In the genomic region with DNA sequence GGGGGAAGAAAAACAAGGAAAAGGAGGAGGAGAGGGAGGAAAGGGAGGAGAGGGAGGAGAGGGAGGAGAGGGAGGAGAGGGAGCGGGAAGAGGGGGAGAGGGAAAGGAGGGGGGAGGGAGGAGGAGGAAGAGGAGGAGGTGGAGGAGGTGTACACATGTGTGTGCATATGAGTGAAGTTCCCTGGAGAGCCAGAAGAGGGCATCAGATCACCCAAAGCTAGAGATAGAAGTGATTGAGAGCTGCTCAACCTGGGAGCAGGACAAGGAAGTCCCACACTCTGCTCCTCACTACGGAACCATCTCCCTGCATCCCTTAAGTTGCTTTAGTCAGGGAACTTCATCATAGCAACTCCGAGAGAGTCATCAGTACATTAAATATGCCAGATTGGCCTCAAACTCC, we compare ENCODE assay signal across 10 mouse cellular contexts.
DNase-seq lines count a peak whose midpoint lies in the region; ATAC-seq and TF ChIP-seq lines count a peak whose summit lies in the region.
"Had no signal": no experiment of that assay in that cellular context is flagged by ENCODE, and none has a peak within 500 bp of the region (broad histone marks: within the 10 kb centered on the region; RNA-seq: fewer than 3 reads in every experiment).

No protein-coding gene starts in this region.

- H3K4me3 ChIP-seq in kidney, embryonic 14.5 days (ENCODE audit: low read length), result no peak overlapping the region
- no peak overlapping the region for H3K4me3 ChIP-seq in ES-Bruce4 (ENCODE audit: low read depth, low read length)
- H3K4me3 ChIP-seq: embryonic facial prominence, embryonic 12.5 days had no signal

- H3K36me3 ChIP-seq in kidney, embryonic 14.5 days (ENCODE audit: control insufficient read depth, insufficient read depth, low read length), result no peaks in the 10 kb centered on the region
- H3K36me3 ChIP-seq in ES-Bruce4 (ENCODE audit: control insufficient read depth, insufficient read depth, low read length, poor library complexity, severe bottlenecking), result no peaks in the 10 kb centered on the region
- H3K36me3 ChIP-seq: embryonic facial prominence, embryonic 12.5 days had no signal

- H3K9ac ChIP-seq in kidney, embryonic 14.5 days (ENCODE audit: low read depth, low read length), result no peak overlapping the region
- H3K9ac ChIP-seq in ES-Bruce4 (ENCODE audit: low read depth, poor library complexity, severe bottlenecking), result no peak overlapping the region
- H3K9ac ChIP-seq: embryonic facial prominence, embryonic 12.5 days had no signal

- H3K9me3 ChIP-seq in kidney, embryonic 14.5 days (ENCODE audit: control insufficient read depth, low read length), result no peaks in the 10 kb centered on the region
- H3K9me3 ChIP-seq in ES-Bruce4 (replicated peaks; ENCODE audit: control insufficient read depth, insufficient read depth, low read length, poor library complexity, severe bottlenecking), result no peaks in the 10 kb centered on the region
- H3K9me3 ChIP-seq: embryonic facial prominence, embryonic 12.5 days had no signal

- ATAC-seq in kidney, embryonic 14.5 days (ENCODE audit: low FRiP score, low TSS enrichment), result no peak
- peak; percentile 63 for ATAC-seq in granulocyte monocyte progenitor cell, adult 5-6 weeks (replicated peaks; ENCODE audit: poor library complexity, severe bottlenecking)
- ATAC-seq: inflammation-experienced regulatory T-cells, adult 6 months had no signal

- peaks cover 5% of the 10 kb centered on the region for H3K27me3 ChIP-seq in kidney, embryonic 14.5 days (ENCODE audit: control insufficient read depth, insufficient read depth, low read length)
- no peaks in the 10 kb centered on the region for H3K27me3 ChIP-seq in ES-Bruce4 (ENCODE audit: control insufficient read depth, insufficient read depth, low read length, poor library complexity, severe bottlenecking)
- H3K27me3 ChIP-seq: embryonic facial prominence, embryonic 12.5 days had no signal

- peak; percentile 18 for DNase-seq in adrenal gland, adult 2 months
- DNase-seq in adrenal gland, adult 8-10 months, result no peak
- DNase-seq in kidney, postnatal 4 days, result peak; percentile 37 to 42
- DNase-seq in natural killer cell, adult 2 months (ENCODE audit: low spot score in 2 of 2), result no peak
- no peak for DNase-seq in spleen, postnatal 36 days (ENCODE audit: low spot score in 2 of 2)

- H3K4me2 ChIP-seq in kidney, embryonic 14.5 days (replicated peaks; ENCODE audit: low read depth, low read length), result no peak overlapping the region
- H3K4me2 ChIP-seq: embryonic facial prominence, embryonic 12.5 days had no signal

- TF ChIP-seq POLR2A in ES-Bruce4 (IDR thresholded peaks at IDR 0.05; ENCODE audit: insufficient read depth, low read length), result no peak

- no peak overlapping the region for H3K27ac ChIP-seq in kidney, embryonic 14.5 days (ENCODE audit: low read depth, low read length)
- no peak overlapping the region for H3K27ac ChIP-seq in ES-Bruce4 (ENCODE audit: insufficient read depth, low read length)
- H3K27ac ChIP-seq: embryonic facial prominence, embryonic 12.5 days had no signal

- 0 out of 2 replicates have a peak, but pooled peaks cover 5% of the 10 kb centered on the region for H3K4me1 ChIP-seq in kidney, embryonic 14.5 days (ENCODE audit: control insufficient read depth, insufficient read depth, low read length)
- peaks cover 2% of the 10 kb centered on the region for H3K4me1 ChIP-seq in ES-Bruce4 (ENCODE audit: control insufficient read depth, insufficient read depth, low read length)

- TF ChIP-seq EP300 in ES-Bruce4 (IDR thresholded peaks at IDR 0.05; ENCODE audit: insufficient read depth, low read depth, low read length), result no peak

- peak; percentile 51 for TF ChIP-seq CTCF in ES-Bruce4 (IDR thresholded peaks at IDR 0.05; ENCODE audit: low read depth, low read length)

- WGBS in kidney, embryonic 14.5 days, result 78% methylated on average over 3 of the region's 3 CpGs

Comparison
In these comparisons a context has a peak if more than half of its experiments do, and no peak if none do; other contexts are left out.
1. DNase-seq: peak in adrenal gland, adult 2 months (single experiment) and kidney, postnatal 4 days (2 of 2); none in adrenal gland, adult 8-10 months (single experiment), natural killer cell, adult 2 months (0 of 2) and spleen, postnatal 36 days (0 of 2).